Mouse (Mus musculus) midbrain, embryonic 10.5 days (tissue): Measurements from ENCODE around the gene Kcnt2. TPM values are rescaled to one million over a fixed set of nuclear protein-coding genes. Genes with fewer than 3 reads are reported as not detected.
A peak's percentile ranks its signal among the peaks of the same experiment; 100 is the strongest.

Experiments
- DNase-seq: peaks from one replicate; pipeline ENCODE4 v3.0.0-alpha.2; 2017; ENCODE audit warnings: low spot score
- H3K27ac ChIP-seq: fragments of 300-500 bp; sonication (generic); replicated peaks from 2 replicates; pipeline ENCODE4 v1.5.1; 2016; ENCODE audit warnings: mild to moderate bottlenecking
- H3K27me3 ChIP-seq: fragments of 300-500 bp; sonication (generic); 2 replicates; pipeline ENCODE4 v1.6.1; 2016; ENCODE audit warnings: low read depth, mild to moderate bottlenecking; ENCODE audit not compliant: poor library complexity, severe bottlenecking
- H3K36me3 ChIP-seq: fragments of 300-500 bp; sonication (generic); 2 replicates; pipeline ENCODE4 v1.6.1; 2016; ENCODE audit warnings: mild to moderate bottlenecking, moderate library complexity
- H3K4me1 ChIP-seq: fragments of 300-500 bp; sonication (generic); 2 replicates; pipeline ENCODE4 v1.6.1; 2016
- H3K4me3 ChIP-seq: fragments of 300-500 bp; sonication (generic); 2 replicates; pipeline ENCODE4 v1.5.1; 2016; ENCODE audit warnings: mild to moderate bottlenecking, moderate library complexity
- H3K9me3 ChIP-seq: fragments of 300-500 bp; sonication (generic); replicated peaks from 2 replicates; pipeline ENCODE4 v1.6.1; 2016; ENCODE audit warnings: mild to moderate bottlenecking
- WGBS: fragments of 180-500 bp; shearing (Covaris S2); methylation state at CpG from one replicate; pipeline ENCODE4 v1.1.7; 2016; 5-methylcytosine and 5-hydroxymethylcytosine counted together
- polyA plus RNA-seq: library from polyadenylated mRNA; unstranded; fragments of >200 nt; fragmentation: Nextera tagmentation; extraction: Ambion mirVana; gene quantifications from 2 replicates; pipeline ENCODE4 v1.2.1, GENCODE M21; 2016

The Kcnt2 gene
- polyA plus RNA-seq, 1 experiment from 2014 or later = 1.2 TPM

DNA sequence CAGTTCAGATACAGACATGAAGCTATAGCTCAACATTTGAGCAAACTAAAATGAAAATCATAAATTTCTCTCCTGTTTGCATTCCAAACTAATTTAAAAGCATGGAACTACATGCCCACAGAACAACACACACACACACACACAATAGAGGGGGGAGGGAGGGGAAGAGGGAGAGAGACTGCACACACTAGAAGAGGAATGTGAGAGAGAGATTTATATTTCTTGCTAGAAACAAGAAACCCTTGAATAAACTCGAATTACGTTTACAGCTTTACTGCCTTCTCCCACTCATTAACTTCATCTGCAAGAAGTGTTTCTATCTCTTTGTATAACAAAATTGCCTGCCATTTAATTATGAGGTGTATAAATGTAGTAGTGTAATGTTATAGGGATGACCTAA, 209.9 kb downstream of the Kcnt2 start:
- no peak overlapping the region for H3K4me3 ChIP-seq
- 84% methylated on average over 2 of the region's 2 CpGs for WGBS
- no peaks in the 10 kb centered on the region for H3K9me3 ChIP-seq
- H3K27ac ChIP-seq = no peak overlapping the region
- DNase-seq = no peak
- no peaks in the 10 kb centered on the region for H3K36me3 ChIP-seq
- H3K4me1 ChIP-seq = no peaks in the 10 kb centered on the region
- H3K27me3 ChIP-seq = no peaks in the 10 kb centered on the region

GRCm38 (mm10) chr1:140456873-140457272, 210.9 kb downstream of the Kcnt2 start:
- no peaks in the 10 kb centered on the region for H3K27me3 ChIP-seq
- WGBS = 87% methylated on average over 2 of the region's 2 CpGs
- H3K4me3 ChIP-seq = no peak overlapping the region
- H3K36me3 ChIP-seq = no peaks in the 10 kb centered on the region
- no peaks in the 10 kb centered on the region for H3K4me1 ChIP-seq
- H3K9me3 ChIP-seq = no peaks in the 10 kb centered on the region
- DNase-seq = no peak
- H3K27ac ChIP-seq = no peak overlapping the region

GRCm38 (mm10) chr1:140468315-140468714, 222.4 kb downstream of the Kcnt2 start:
- no peak for DNase-seq

DNA sequence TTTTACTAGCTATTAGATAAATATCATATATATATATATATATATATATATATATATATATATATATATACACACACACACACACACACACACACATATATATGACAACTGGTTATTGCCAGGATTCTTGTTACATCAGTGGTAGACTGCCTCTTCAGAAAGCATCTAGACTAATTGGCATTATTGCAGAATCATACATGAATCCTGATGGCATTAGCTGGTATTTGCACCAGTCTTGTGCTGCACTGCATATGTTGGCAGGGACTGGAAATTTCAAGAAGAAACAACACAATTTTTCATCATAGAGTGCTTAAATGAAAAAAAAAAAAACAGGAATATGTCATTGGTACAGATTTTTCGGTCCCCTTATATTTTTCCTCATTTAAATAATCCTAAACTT, 223.6 kb downstream of the Kcnt2 start:
- no peak overlapping the region for H3K27ac ChIP-seq
- DNase-seq = no peak
- H3K4me3 ChIP-seq = no peak overlapping the region
- H3K9me3 ChIP-seq = no peaks in the 10 kb centered on the region
- H3K36me3 ChIP-seq = no peaks in the 10 kb centered on the region
- H3K27me3 ChIP-seq = no peaks in the 10 kb centered on the region
- WGBS = 89% methylated on average over 1 of the region's 1 CpGs
- H3K4me1 ChIP-seq = no peaks in the 10 kb centered on the region

More at GRCm38 (mm10) chr1:140468315-140468714, 222.4 kb downstream of the Kcnt2 start:
- no peaks in the 10 kb centered on the region for H3K27me3 ChIP-seq
- no peak overlapping the region for H3K4me3 ChIP-seq
- no peaks in the 10 kb centered on the region for H3K9me3 ChIP-seq
- H3K27ac ChIP-seq = no peak overlapping the region
- H3K36me3 ChIP-seq = no peaks in the 10 kb centered on the region
- WGBS = 78% methylated on average over 4 of the region's 4 CpGs
- H3K4me1 ChIP-seq = no peaks in the 10 kb centered on the region

- Histone ChIP-seq H3K4me3 (no peak overlapping the region), H3K9me3 (no peaks in the 10 kb centered on the region), H3K27me3 (no peaks in the 10 kb centered on the region), H3K4me1 (no peaks in the 10 kb centered on the region), H3K27ac (no peak overlapping the region), H3K36me3 (no peaks in the 10 kb centered on the region)
- DNase-seq = no peak
- 81% methylated on average over 2 of the region's 2 CpGs for WGBS
Observed at GRCm38 (mm10) chr1:140476921-140477320, 231.0 kb downstream of the Kcnt2 start.

DNA sequence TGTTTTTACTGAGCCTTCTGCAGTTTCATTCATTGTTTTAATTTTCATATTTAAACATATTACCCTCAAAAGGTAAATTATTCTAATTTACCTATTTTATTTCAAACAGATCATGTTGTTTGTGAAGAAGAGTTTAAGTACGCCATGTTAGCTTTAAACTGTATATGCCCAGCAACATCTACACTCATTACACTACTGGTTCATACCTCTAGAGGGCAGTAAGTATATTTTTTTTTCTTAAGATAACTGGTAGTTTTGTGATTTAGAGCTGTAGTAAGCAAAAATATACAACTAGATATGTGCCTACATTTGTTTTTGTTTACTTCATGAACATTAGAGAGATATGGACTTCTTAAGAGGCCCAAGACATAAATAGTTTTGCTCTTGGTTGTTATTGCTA, 238.1 kb downstream of the Kcnt2 start:
- Histone ChIP-seq H3K36me3 (no peaks in the 10 kb centered on the region), H3K4me3 (no peak overlapping the region), H3K9me3 (no peaks in the 10 kb centered on the region), H3K27ac (no peak overlapping the region), H3K4me1 (no peaks in the 10 kb centered on the region), H3K27me3 (no peaks in the 10 kb centered on the region)
- 86% methylated on average over 1 of the region's 1 CpGs for WGBS
- no peak for DNase-seq

GRCm38 (mm10) chr1:140489816-140490215, 243.9 kb downstream of the Kcnt2 start:
- H3K9me3 ChIP-seq = no peaks in the 10 kb centered on the region
- WGBS = 84% methylated on average over 2 of the region's 2 CpGs
- H3K36me3 ChIP-seq = no peaks in the 10 kb centered on the region
- H3K4me3 ChIP-seq = no peak overlapping the region
- no peaks in the 10 kb centered on the region for H3K27me3 ChIP-seq
- DNase-seq = no peak
- H3K27ac ChIP-seq = no peak overlapping the region
- H3K4me1 ChIP-seq = no peaks in the 10 kb centered on the region

- H3K4me3 ChIP-seq = no peak overlapping the region
- H3K27ac ChIP-seq = no peak overlapping the region
- H3K4me1 ChIP-seq = no peaks in the 10 kb centered on the region
- WGBS = 97% methylated on average over 1 of the region's 1 CpGs
- H3K9me3 ChIP-seq = no peaks in the 10 kb centered on the region
- no peaks in the 10 kb centered on the region for H3K36me3 ChIP-seq
- H3K27me3 ChIP-seq = no peaks in the 10 kb centered on the region
- DNase-seq = no peak
Observed at GRCm38 (mm10) chr1:140491406-140491805, 245.4 kb downstream of the Kcnt2 start.

- Histone ChIP-seq H3K9me3 (no peaks in the 10 kb centered on the region), H3K36me3 (no peaks in the 10 kb centered on the region), H3K4me1 (no peaks in the 10 kb centered on the region), H3K27ac (no peak overlapping the region), H3K27me3 (no peaks in the 10 kb centered on the region), H3K4me3 (no peak overlapping the region)
- DNase-seq = no peak
- 90% methylated on average over 2 of the region's 2 CpGs for WGBS
Observed at GRCm38 (mm10) chr1:140492237-140492636, 246.3 kb downstream of the Kcnt2 start.

GRCm38 (mm10) chr1:140513451-140513850, 267.5 kb downstream of the Kcnt2 start:
- Histone ChIP-seq H3K27me3 (no peaks in the 10 kb centered on the region), H3K9me3 (no peaks in the 10 kb centered on the region), H3K27ac (no peak overlapping the region), H3K4me1 (no peaks in the 10 kb centered on the region), H3K4me3 (no peak overlapping the region), H3K36me3 (no peaks in the 10 kb centered on the region)
- no peak for DNase-seq

DNA sequence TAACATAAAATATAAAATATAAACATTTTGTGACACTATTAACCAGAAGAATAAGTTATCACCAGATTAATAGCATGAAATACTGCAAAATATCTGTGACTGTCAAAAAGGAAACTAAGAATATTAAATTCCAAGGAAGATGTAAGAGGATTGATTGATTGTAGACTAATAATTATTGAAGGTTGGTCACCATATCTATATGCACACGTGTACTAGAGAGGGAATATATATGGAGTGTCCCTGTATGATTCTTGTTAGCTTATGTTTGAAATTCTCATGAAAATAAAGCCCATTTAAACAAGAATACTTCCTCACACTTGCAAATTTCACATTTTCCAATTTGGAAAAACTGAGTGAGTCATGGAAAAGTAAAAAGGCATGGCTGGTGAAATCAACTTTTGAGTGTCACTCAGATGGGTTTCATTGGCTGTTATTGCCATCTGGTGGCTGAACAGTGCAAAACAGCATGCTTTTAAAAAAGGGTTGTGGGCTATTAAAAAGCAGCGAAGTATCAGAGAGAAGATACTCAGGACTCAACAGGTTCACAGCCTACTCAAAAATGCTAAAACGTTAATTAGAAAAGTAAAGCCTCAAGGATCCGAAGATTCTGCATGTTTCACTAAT, 285.4 kb downstream of the Kcnt2 start:
- Histone ChIP-seq H3K4me1 (no peaks in the 10 kb centered on the region), H3K9me3 (no peaks in the 10 kb centered on the region), H3K27me3 (no peaks in the 10 kb centered on the region), H3K36me3 (no peaks in the 10 kb centered on the region), H3K27ac (no peak overlapping the region), H3K4me3 (no peak overlapping the region)
- peak; percentile 39 for DNase-seq
- 46% methylated on average over 4 of the region's 4 CpGs for WGBS

DNA sequence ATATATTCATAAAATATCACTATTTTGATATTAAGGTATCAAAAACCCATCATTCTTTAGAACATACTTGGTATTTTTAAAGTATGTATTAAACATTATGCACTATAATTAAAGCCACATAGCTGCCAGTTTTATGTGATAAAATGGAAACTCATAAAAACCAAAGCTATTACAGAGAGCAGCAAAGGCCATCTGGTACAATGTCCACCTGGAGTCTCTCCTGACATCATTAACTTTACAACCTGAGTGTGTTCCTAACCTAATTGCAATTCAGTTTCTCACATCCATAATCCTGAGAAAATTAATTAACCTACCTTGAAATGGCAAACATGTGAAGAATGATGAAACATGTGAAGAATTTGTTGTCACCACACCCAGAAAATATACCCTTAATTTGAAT, 288.9 kb downstream of the Kcnt2 start:
- Histone ChIP-seq H3K9me3 (no peaks in the 10 kb centered on the region), H3K4me1 (no peaks in the 10 kb centered on the region), H3K36me3 (no peaks in the 10 kb centered on the region), H3K27ac (no peak overlapping the region), H3K4me3 (no peak overlapping the region), H3K27me3 (no peaks in the 10 kb centered on the region)
- no peak for DNase-seq

GRCm38 (mm10) chr1:140542066-140542465, 296.1 kb downstream of the Kcnt2 start:
- Histone ChIP-seq H3K27me3 (no peaks in the 10 kb centered on the region), H3K9me3 (no peaks in the 10 kb centered on the region), H3K4me3 (no peak overlapping the region), H3K36me3 (no peaks in the 10 kb centered on the region), H3K4me1 (no peaks in the 10 kb centered on the region), H3K27ac (no peak overlapping the region)
- DNase-seq = no peak
- 93% methylated on average over 3 of the region's 3 CpGs for WGBS

GRCm38 (mm10) chr1:140548711-140549110, 302.8 kb downstream of the Kcnt2 start:
- Histone ChIP-seq H3K4me3 (no peak overlapping the region), H3K36me3 (no peaks in the 10 kb centered on the region), H3K27me3 (no peaks in the 10 kb centered on the region), H3K27ac (no peak overlapping the region), H3K4me1 (no peaks in the 10 kb centered on the region), H3K9me3 (no peaks in the 10 kb centered on the region)
- no peak for DNase-seq
